Mouse (Mus musculus) urinary bladder, postnatal 25 days (tissue): ENCODE data around the gene Hspd1.

ENCODE experiments used
- DNase-seq: peaks from one replicate; pipeline ENCODE4 v3.0.0; 2022; ENCODE audit warnings: low spot score

The Hspd1 gene

GRCm38 (mm10) chr1:55041691-55042090, 46.4 kb downstream of the Hspd1 start:
- no peak for DNase-seq

GRCm38 (mm10) chr1:55039944-55040343, 48.1 kb downstream of the Hspd1 start:
- DNase-seq = no peak

GRCm38 (mm10) chr1:55031026-55031779, 56.8 kb downstream of the Hspd1 start:
- DNase-seq = no peak

GRCm38 (mm10) chr1:55029446-55029845, 58.6 kb downstream of the Hspd1 start:
- DNase-seq = no peak

GRCm38 (mm10) chr1:55028512-55029249, 59.4 kb downstream of the Hspd1 start:
- DNase-seq = no peak

GRCm38 (mm10) chr1:55027966-55028365, 60.1 kb downstream of the Hspd1 start:
- no peak for DNase-seq
